Mouse (Mus musculus): Measurements from ENCODE around the gene Vgf. TPM values are rescaled to one million over a fixed set of nuclear protein-coding genes. Genes with fewer than 3 reads are reported as not detected.

Vgf gene
- polyA plus RNA-seq, 1 experiment from 2014 or later: 5.6 TPM

DNA sequence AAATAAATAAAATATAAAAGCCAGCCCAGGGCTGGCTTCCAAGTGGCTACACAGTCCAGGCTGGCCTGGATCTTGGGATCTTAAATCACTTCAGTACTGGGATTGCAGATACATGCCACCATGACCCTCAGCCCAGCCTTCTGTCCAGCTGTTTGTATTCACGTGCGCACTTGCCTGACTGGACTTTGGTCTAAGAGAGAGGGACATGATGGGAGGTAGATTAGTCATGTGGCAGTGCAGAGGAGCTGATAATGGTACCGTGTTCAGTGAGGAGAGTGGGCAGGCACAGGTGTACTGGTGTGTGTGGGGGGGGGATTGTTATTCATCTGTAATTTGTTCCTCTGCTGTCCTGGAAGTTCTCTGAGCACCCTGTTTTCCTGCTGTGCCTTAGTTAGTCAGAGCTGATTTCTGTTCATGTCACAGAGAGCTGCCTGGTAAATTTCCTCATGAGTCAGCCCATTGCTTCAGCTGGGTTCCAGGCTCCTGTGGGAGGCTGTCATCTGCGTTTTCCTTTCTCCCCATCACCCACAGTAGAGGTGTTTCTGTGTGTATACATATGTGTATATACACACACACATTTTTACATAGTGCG, 25.8 kb downstream of the Vgf start:
- no peak for ATAC-seq (ENCODE audit: low read depth)
- Histone ChIP-seq H3K27ac (ENCODE audit: low read depth, low read length) (no peak overlapping the region), H3K4me2 (ENCODE audit: low read depth, low read length) (no peak overlapping the region), H3K27me3 (ENCODE audit: control insufficient read depth, insufficient read depth, low read length) (no peaks in the 10 kb centered on the region), H3K4me3 (ENCODE audit: low read depth, low read length) (no peak overlapping the region), H3K9me3 (ENCODE audit: control insufficient read depth, low read length) (no peaks in the 10 kb centered on the region), H3K9ac (replicated peaks; ENCODE audit: low read depth, low read length) (no peak overlapping the region), H3K36me3 (ENCODE audit: control insufficient read depth, insufficient read depth, low read length) (no peaks in the 10 kb centered on the region), H3K4me1 (ENCODE audit: control insufficient read depth, insufficient read depth, low read length) (no peaks in the 10 kb centered on the region)
- 87% methylated on average over 5 of the region's 5 CpGs for WGBS

DNA sequence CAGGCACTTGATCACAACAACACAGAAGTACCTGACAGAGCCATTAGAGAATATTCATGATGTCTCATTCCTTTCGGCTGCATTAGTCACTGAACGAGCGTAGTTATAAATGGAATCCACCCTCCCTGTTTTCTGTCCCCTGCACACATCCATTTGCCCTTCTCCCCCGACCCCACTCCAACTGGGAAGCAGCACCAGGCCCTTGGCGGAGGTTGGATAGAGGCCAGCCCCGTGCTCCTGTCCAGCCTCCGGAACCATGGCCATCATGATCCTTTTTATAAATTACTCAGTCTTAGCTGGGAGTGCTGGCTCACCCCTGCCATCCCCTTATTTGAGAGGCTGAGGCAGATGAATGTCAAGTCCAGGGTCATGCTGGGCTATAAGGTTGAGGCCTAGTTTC, 28.1 kb downstream of the Vgf start:
- WGBS: 84% methylated on average over 7 of the region's 7 CpGs
- Histone ChIP-seq H3K9me3 (ENCODE audit: control insufficient read depth, low read length) (no peaks in the 10 kb centered on the region), H3K9ac (replicated peaks; ENCODE audit: low read depth, low read length) (no peak overlapping the region), H3K4me2 (ENCODE audit: low read depth, low read length) (no peak overlapping the region), H3K4me3 (ENCODE audit: low read depth, low read length) (no peak overlapping the region), H3K27ac (ENCODE audit: low read depth, low read length) (no peak overlapping the region), H3K36me3 (ENCODE audit: control insufficient read depth, insufficient read depth, low read length) (no peaks in the 10 kb centered on the region), H3K27me3 (ENCODE audit: control insufficient read depth, insufficient read depth, low read length) (no peaks in the 10 kb centered on the region), H3K4me1 (ENCODE audit: control insufficient read depth, insufficient read depth, low read length) (no peaks in the 10 kb centered on the region)
- ATAC-seq (ENCODE audit: low read depth): no peak

DNA sequence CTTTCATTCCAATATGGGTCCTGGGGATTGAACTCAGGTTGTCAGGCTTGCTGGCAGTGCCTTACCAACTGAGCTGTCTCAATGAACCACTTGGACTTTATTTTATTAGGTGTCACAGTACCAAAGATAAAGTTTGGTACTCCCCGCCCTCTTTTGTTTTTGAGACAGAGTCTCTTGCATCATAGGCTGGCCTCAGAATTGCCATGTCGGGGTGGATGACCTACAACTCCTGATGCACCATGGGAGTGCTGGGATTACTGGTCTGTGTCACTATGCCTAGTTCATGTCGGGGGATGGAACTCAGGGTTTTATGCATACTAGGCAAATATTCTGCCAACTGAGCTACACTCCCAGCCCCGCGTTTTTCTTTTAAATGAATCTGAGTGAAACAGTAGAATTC, 28.7 kb downstream of the Vgf start:
- Histone ChIP-seq H3K9me3 (ENCODE audit: control insufficient read depth, low read length) (no peaks in the 10 kb centered on the region), H3K4me3 (ENCODE audit: low read depth, low read length) (no peak overlapping the region), H3K4me2 (ENCODE audit: low read depth, low read length) (no peak overlapping the region), H3K36me3 (ENCODE audit: control insufficient read depth, insufficient read depth, low read length) (no peaks in the 10 kb centered on the region), H3K4me1 (ENCODE audit: control insufficient read depth, insufficient read depth, low read length) (no peaks in the 10 kb centered on the region), H3K27ac (ENCODE audit: low read depth, low read length) (no peak overlapping the region), H3K9ac (replicated peaks; ENCODE audit: low read depth, low read length) (no peak overlapping the region), H3K27me3 (ENCODE audit: control insufficient read depth, insufficient read depth, low read length) (no peaks in the 10 kb centered on the region)
- WGBS: 83% methylated on average over 5 of the region's 5 CpGs
- ATAC-seq (ENCODE audit: low read depth): no peak

DNA sequence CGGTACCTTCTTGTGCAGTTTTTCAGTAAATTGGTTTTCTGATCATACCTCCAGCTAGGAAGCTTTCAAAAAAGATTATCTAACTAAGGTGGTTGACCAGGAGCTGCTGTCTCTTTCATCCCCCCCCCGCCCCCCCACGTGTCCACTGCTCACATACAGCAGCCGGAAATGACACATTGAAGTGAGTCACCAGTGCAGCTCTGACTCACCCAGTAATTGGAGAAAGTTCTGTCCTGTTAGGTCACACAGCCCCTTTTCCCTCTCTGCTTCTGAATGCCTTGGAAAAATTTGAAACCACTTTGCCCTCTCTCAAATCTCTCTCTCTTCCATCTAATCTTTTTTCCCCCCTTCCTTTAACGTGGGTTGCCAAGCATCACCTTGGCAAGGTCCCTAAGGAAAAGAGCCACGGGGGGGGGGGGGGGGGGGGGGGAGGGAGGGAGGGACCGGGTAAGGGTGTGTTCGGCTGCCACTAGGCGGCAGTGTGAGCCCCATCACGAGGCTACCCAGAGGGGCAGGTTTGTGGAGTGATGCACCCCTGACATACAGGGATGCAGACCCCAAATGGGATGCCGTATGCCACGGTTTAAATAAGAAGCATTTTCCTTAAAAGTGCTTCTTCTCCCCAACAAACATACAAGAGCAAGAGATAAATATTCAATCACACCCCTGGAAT, 35.8 kb downstream of the Vgf start:
- no peaks in the 10 kb centered on the region for H3K27me3 ChIP-seq (ENCODE audit: control insufficient read depth, insufficient read depth, low read length)
- no peak overlapping the region for H3K4me2 ChIP-seq (ENCODE audit: low read depth, low read length)
- no peaks in the 10 kb centered on the region for H3K4me1 ChIP-seq (ENCODE audit: control insufficient read depth, insufficient read depth, low read length)
- no peaks in the 10 kb centered on the region for H3K36me3 ChIP-seq (ENCODE audit: control insufficient read depth, insufficient read depth, low read length)
- WGBS: 27% methylated on average over 11 of the region's 12 CpGs
- H3K27ac ChIP-seq (ENCODE audit: low read depth, low read length): no peak overlapping the region
- no peaks in the 10 kb centered on the region for H3K9me3 ChIP-seq (ENCODE audit: control insufficient read depth, low read length)
- no peak for ATAC-seq (ENCODE audit: low read depth)
- no peak overlapping the region for H3K4me3 ChIP-seq (ENCODE audit: low read depth, low read length)
- no peak overlapping the region for H3K9ac ChIP-seq (replicated peaks; ENCODE audit: low read depth, low read length)

DNA sequence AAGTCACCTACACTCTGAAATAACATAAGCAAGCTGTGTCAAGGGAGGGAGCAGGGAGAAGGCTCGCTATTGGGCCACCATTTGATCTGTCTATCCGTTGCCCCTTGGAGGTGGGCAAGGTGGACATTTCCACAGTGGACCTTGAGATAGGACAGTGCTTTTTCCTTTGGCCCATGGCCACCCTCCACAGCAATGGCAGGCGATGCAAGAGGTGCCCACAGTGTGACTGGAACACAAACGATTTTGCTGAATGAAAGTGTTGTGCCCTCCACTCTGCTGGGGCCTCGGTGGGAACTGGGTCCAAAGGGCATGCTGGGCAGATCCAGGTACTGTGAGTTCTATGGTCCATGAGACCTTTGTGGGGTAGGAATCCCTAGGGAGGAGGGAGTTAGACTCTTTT, 36.4 kb downstream of the Vgf start:
- Histone ChIP-seq H3K27ac (ENCODE audit: low read depth, low read length) (no peak overlapping the region), H3K4me2 (ENCODE audit: low read depth, low read length) (no peak overlapping the region), H3K36me3 (ENCODE audit: control insufficient read depth, insufficient read depth, low read length) (no peaks in the 10 kb centered on the region), H3K4me1 (ENCODE audit: control insufficient read depth, insufficient read depth, low read length) (no peaks in the 10 kb centered on the region), H3K9ac (replicated peaks; ENCODE audit: low read depth, low read length) (no peak overlapping the region), H3K27me3 (ENCODE audit: control insufficient read depth, insufficient read depth, low read length) (no peaks in the 10 kb centered on the region), H3K4me3 (ENCODE audit: low read depth, low read length) (no peak overlapping the region), H3K9me3 (ENCODE audit: control insufficient read depth, low read length) (no peaks in the 10 kb centered on the region)
- WGBS: 90% methylated on average over 5 of the region's 5 CpGs
- ATAC-seq (ENCODE audit: low read depth): no peak

DNA sequence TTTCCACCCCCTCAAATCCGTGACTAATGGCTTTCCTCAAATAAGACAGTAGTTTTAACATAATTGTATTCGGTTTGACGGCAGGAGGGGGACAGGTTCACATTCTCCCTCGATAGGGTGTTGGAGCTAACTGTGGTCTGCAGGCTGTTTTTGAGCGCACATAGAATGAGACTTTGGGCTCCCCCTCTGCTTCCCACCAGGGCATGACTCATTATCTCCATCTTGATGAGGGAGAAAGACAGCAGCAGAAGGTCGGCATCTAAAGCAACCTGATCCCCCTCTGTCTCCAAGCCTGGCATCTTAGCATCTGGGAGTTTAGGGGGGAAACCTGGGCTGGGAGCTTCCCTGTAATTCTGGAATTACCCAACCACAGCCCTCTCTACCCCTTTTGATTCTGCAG, 39.3 kb downstream of the Vgf start:
- Histone ChIP-seq H3K4me1 (ENCODE audit: control insufficient read depth, insufficient read depth, low read length) (no peaks in the 10 kb centered on the region), H3K4me2 (ENCODE audit: low read depth, low read length) (no peak overlapping the region), H3K4me3 (ENCODE audit: low read depth, low read length) (no peak overlapping the region), H3K9ac (replicated peaks; ENCODE audit: low read depth, low read length) (no peak overlapping the region), H3K27me3 (ENCODE audit: control insufficient read depth, insufficient read depth, low read length) (no peaks in the 10 kb centered on the region), H3K9me3 (ENCODE audit: control insufficient read depth, low read length) (no peaks in the 10 kb centered on the region), H3K36me3 (ENCODE audit: control insufficient read depth, insufficient read depth, low read length) (no peaks in the 10 kb centered on the region), H3K27ac (ENCODE audit: low read depth, low read length) (no peak overlapping the region)
- ATAC-seq (ENCODE audit: low read depth): no peak
- 74% methylated on average over 6 of the region's 6 CpGs for WGBS

DNA sequence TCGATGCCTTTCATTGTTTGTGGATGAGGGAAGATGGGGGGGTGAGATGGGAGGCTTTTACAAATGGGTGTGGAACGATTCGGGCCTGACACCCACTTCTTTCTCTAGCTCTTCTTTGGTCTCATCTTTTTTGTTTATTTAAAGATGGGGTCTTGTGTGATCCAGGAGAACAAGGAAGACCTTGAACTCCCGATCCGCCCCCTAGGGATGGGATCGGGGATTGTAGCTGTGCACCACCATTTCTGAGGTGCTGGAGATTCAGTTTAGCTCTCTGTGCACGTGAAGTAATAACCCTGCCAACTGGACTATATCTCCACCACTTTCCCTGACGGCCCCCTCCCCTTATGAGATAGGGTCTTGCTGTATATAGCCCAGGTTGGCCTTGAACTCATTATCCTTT, 39.7 kb downstream of the Vgf start:
- Histone ChIP-seq H3K4me2 (ENCODE audit: low read depth, low read length) (no peak overlapping the region), H3K27ac (ENCODE audit: low read depth, low read length) (no peak overlapping the region), H3K27me3 (ENCODE audit: control insufficient read depth, insufficient read depth, low read length) (no peaks in the 10 kb centered on the region), H3K9ac (replicated peaks; ENCODE audit: low read depth, low read length) (no peak overlapping the region), H3K9me3 (ENCODE audit: control insufficient read depth, low read length) (no peaks in the 10 kb centered on the region), H3K4me1 (ENCODE audit: control insufficient read depth, insufficient read depth, low read length) (no peaks in the 10 kb centered on the region), H3K4me3 (ENCODE audit: low read depth, low read length) (no peak overlapping the region), H3K36me3 (ENCODE audit: control insufficient read depth, insufficient read depth, low read length) (no peaks in the 10 kb centered on the region)
- no peak for ATAC-seq (ENCODE audit: low read depth)
- WGBS: 80% methylated on average over 8 of the region's 8 CpGs

DNA sequence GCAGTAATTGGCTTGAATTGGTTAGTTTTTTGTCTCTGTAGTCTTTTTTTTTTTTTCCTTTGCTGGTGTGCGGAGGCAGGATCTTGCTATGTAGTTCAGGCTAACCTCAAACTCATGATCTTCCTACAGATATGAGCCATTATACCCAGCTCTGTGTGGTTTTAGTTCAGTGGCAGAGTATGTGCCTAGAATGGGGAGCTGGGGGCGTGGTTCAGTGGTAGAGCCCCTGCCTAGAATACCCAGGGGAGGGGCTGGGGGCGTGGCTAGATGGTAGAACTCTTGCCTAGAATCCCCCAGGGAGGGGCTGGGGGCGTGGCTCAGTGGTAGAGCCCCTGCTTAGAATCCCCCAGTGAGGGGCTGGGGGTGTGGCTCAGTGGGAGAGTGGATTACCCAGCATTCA, 42.5 kb downstream of the Vgf start:
- no peak overlapping the region for H3K9ac ChIP-seq (replicated peaks; ENCODE audit: low read depth, low read length)
- H3K4me2 ChIP-seq (ENCODE audit: low read depth, low read length): no peak overlapping the region
- 75% methylated on average over 4 of the region's 4 CpGs for WGBS
- no peak overlapping the region for H3K27ac ChIP-seq (ENCODE audit: low read depth, low read length)
- H3K27me3 ChIP-seq (ENCODE audit: control insufficient read depth, insufficient read depth, low read length): no peaks in the 10 kb centered on the region
- ATAC-seq (ENCODE audit: low read depth): no peak
- no peaks in the 10 kb centered on the region for H3K36me3 ChIP-seq (ENCODE audit: control insufficient read depth, insufficient read depth, low read length)
- no peak overlapping the region for H3K4me3 ChIP-seq (ENCODE audit: low read depth, low read length)
- no peaks in the 10 kb centered on the region for H3K9me3 ChIP-seq (ENCODE audit: control insufficient read depth, low read length)
- no peaks in the 10 kb centered on the region for H3K4me1 ChIP-seq (ENCODE audit: control insufficient read depth, insufficient read depth, low read length)

DNA sequence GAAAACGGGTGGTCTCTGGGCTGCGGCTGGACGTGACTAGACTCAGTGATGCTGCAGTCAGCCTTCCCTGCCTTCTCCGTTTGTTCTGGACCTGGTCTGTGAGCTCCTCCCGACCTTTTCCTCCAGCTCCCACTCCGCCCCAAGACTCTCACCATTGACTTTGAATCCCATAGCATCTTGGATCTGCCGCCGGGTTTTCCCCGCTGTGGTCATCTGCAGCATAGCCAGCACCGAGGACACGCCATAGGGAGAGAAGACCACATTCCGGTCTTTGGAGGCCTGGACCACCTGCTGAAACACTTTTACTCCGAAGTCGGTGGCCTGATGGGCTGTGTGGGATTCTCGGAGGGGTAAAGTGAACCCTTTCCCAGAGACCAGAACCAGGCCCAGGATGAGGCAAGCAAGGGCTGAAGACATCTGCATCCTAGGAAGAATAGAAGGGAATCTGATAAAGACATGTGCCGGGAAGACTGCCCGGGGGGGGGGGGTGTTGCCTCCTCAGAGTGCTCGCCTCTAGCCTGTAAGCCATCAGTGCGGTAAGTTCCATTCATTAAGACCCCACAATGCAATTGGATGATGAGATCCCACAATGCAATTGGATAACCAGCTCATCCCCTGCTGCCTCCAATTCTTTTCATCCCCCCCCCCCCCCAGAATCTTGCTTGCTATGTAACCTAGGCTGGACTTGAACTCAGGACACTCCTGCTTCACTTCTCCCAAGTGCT, 44.9 kb downstream of the Vgf start:
- H3K4me3 ChIP-seq (ENCODE audit: low read depth, low read length): no peak overlapping the region
- H3K36me3 ChIP-seq (ENCODE audit: control insufficient read depth, insufficient read depth, low read length): no peaks in the 10 kb centered on the region
- no peak overlapping the region for H3K9ac ChIP-seq (replicated peaks; ENCODE audit: low read depth, low read length)
- no peak overlapping the region for H3K4me2 ChIP-seq (ENCODE audit: low read depth, low read length)
- H3K9me3 ChIP-seq (ENCODE audit: control insufficient read depth, low read length): no peaks in the 10 kb centered on the region
- H3K27ac ChIP-seq (ENCODE audit: low read depth, low read length): no peak overlapping the region
- 84% methylated on average over 19 of the region's 19 CpGs for WGBS
- H3K27me3 ChIP-seq (ENCODE audit: control insufficient read depth, insufficient read depth, low read length): no peaks in the 10 kb centered on the region
- no peaks in the 10 kb centered on the region for H3K4me1 ChIP-seq (ENCODE audit: control insufficient read depth, insufficient read depth, low read length)
- no peak for ATAC-seq (ENCODE audit: low read depth)
